Mouse (Mus musculus): ENCODE measurements at regions not wholly inside any gene's neighbourhood (a gene's known extent, or its start where the extent isn't known, plus 50 kb on each side); places are given as distances from the start of the nearest gene placed in this dataset.
A peak's percentile ranks its signal among the peaks of the same experiment; 100 is the strongest.

- TF ChIP-seq CTCF (IDR thresholded peaks at IDR 0.05; ENCODE audit: low read depth): no peak
- H3K9me3 ChIP-seq (ENCODE audit: low read length): no peaks in the 10 kb centered on the region
- H3K27me3 ChIP-seq (ENCODE audit: insufficient read depth, low read length): no peaks in the 10 kb centered on the region
- H3K4me1 ChIP-seq (ENCODE audit: insufficient read depth): no peaks in the 10 kb centered on the region
- ATAC-seq (no peak), DNase-seq (no peak)
- H3K9ac ChIP-seq: no peak overlapping the region
- H3K27ac ChIP-seq (ENCODE audit: low read depth, low read length): no peak overlapping the region
- no peak overlapping the region for H3K4me3 ChIP-seq (ENCODE audit: low read depth, low read length)
- no peaks in the 10 kb centered on the region for H3K36me3 ChIP-seq (ENCODE audit: insufficient read depth)
- H3K4me2 ChIP-seq (ENCODE audit: low read depth): no peak overlapping the region
Measured at GRCm38 (mm10) chr5:45049410-45049809, 249.9 kb upstream of the Ldb2 start.

- no peak overlapping the region for H3K4me2 ChIP-seq (ENCODE audit: low read depth)
- peak; percentile 38; the same call in 1 of the 2 replicates for ATAC-seq
- H3K27me3 ChIP-seq (ENCODE audit: insufficient read depth, low read length): no peaks in the 10 kb centered on the region
- no peaks in the 10 kb centered on the region for H3K4me1 ChIP-seq (ENCODE audit: insufficient read depth)
- H3K27ac ChIP-seq (ENCODE audit: low read depth, low read length): no peak overlapping the region
- WGBS: 66% methylated on average over 2 of the region's 2 CpGs
- H3K36me3 ChIP-seq (ENCODE audit: insufficient read depth): no peaks in the 10 kb centered on the region
- H3K9ac ChIP-seq: no peak overlapping the region
- no peaks in the 10 kb centered on the region for H3K9me3 ChIP-seq (ENCODE audit: low read length)
- TF ChIP-seq CTCF (IDR thresholded peaks at IDR 0.05; ENCODE audit: low read depth): no peak
- H3K4me3 ChIP-seq (ENCODE audit: low read depth, low read length): no peak overlapping the region
- DNase-seq: peak; percentile 24
Measured at GRCm38 (mm10) chr5:45042914-45043313, 243.4 kb upstream of the Ldb2 start.

DNA sequence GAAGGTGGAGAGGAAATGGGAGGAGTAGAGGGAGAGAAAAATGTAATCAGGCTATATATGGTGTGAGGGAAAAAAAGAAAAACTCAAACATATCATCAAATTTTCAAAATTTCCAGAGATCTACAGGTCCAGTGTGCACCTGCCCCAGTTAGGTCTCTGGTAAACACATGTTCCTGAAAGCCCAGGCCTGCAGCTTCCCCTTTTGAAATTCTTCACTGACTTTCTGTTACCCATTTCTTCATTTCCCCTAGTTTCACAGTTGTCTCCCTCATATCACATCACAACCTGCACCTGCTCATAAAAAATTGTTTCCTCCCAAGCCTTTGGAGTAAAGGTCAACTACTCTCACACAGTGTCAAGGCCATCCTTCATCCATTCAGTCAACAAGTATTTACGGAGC is 236.9 kb upstream of the Ldb2 start:
- H3K27ac ChIP-seq (ENCODE audit: low read depth, low read length): no peak overlapping the region
- ATAC-seq (no peak), DNase-seq (no peak)
- TF ChIP-seq CTCF (IDR thresholded peaks at IDR 0.05; ENCODE audit: low read depth): no peak
- H3K4me1 ChIP-seq (ENCODE audit: insufficient read depth): no peaks in the 10 kb centered on the region
- no peak overlapping the region for H3K4me3 ChIP-seq (ENCODE audit: low read depth, low read length)
- no peaks in the 10 kb centered on the region for H3K27me3 ChIP-seq (ENCODE audit: insufficient read depth, low read length)
- H3K9ac ChIP-seq: no peak overlapping the region
- no peaks in the 10 kb centered on the region for H3K9me3 ChIP-seq (ENCODE audit: low read length)
- no peaks in the 10 kb centered on the region for H3K36me3 ChIP-seq (ENCODE audit: insufficient read depth)
- H3K4me2 ChIP-seq (ENCODE audit: low read depth): no peak overlapping the region
- WGBS: 96% methylated on average over 1 of the region's 1 CpGs

DNA sequence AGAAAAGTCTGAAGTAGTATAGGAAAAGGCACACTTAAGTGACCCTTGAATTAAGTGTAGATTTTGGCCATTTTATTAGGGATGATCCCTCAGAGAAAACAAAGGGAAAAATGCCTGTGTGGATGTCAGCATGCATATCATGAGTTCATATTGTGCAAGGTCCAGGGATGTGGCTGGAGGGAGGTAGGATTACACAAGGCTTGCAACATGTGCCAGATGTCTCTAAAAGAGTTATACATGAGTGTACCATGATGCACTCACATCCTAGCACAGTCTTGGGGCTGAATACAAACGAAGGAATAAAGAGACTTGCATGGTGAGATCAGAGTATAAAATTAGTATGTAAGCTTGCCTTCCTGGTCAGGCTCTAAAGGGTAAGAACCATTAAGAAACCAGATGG is 233.7 kb upstream of the Ldb2 start:
- Histone ChIP-seq H3K4me3 (ENCODE audit: low read depth, low read length) (no peak overlapping the region), H3K36me3 (ENCODE audit: insufficient read depth) (no peaks in the 10 kb centered on the region), H3K9ac (no peak overlapping the region), H3K27ac (ENCODE audit: low read depth, low read length) (no peak overlapping the region), H3K27me3 (ENCODE audit: insufficient read depth, low read length) (no peaks in the 10 kb centered on the region), H3K4me1 (ENCODE audit: insufficient read depth) (no peaks in the 10 kb centered on the region), H3K4me2 (ENCODE audit: low read depth) (no peak overlapping the region), H3K9me3 (ENCODE audit: low read length) (no peaks in the 10 kb centered on the region)
- DNase-seq (no peak), ATAC-seq (no peak)
- TF ChIP-seq CTCF (IDR thresholded peaks at IDR 0.05; ENCODE audit: low read depth): no peak
- WGBS: 88% methylated on average over 1 of the region's 1 CpGs

DNA sequence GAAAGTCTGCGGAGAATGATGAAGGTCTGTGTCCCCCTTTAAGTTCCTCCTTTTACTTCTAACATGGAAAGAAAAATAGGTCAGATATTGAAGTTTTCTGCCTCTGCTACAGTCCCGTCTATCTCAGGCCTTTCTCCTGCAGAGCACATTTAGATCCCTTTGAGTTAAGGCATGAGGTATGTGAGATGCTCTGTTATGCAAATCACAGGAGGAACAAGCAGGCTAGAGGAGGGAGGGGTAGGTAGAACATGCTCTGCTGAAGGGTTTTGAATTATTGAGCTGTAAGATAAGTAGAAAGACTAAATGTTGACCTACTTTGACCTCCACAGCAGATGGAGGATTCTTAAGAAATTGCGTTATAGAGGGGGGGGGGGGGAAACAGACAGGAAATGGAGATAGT is 228.4 kb upstream of the Ldb2 start:
- Histone ChIP-seq H3K36me3 (ENCODE audit: insufficient read depth) (no peaks in the 10 kb centered on the region), H3K4me3 (ENCODE audit: low read depth, low read length) (no peak overlapping the region), H3K27me3 (ENCODE audit: insufficient read depth, low read length) (no peaks in the 10 kb centered on the region), H3K9me3 (ENCODE audit: low read length) (no peaks in the 10 kb centered on the region), H3K4me2 (ENCODE audit: low read depth) (no peak overlapping the region), H3K4me1 (ENCODE audit: insufficient read depth) (0 out of 2 replicates have a peak, but pooled peaks cover 11% of the 10 kb centered on the region), H3K27ac (ENCODE audit: low read depth, low read length) (no peak overlapping the region), H3K9ac (no peak overlapping the region)
- no peak for TF ChIP-seq CTCF (IDR thresholded peaks at IDR 0.05; ENCODE audit: low read depth)
- 35% methylated on average over 3 of the region's 3 CpGs for WGBS
- no peak for ATAC-seq
- no peak for DNase-seq

DNA sequence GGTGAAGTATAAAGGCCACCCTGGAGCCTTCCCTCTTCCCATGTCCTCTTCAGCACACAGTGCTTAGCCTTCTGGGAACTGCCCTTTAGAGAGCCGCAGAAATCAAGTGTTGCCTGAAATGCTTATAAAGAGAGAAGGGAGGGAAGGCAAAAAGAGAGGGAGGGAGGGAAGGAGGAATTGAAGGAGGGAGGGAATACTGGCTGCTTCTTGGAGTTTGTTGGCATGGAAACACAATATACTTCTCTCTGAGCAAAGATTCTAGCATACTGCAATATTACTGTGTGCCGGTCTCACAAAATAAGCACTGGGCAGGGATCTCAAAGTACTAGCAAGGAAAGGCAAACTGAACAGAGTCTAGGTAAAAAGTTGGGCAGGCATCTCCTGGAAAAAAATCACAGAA is 225.9 kb upstream of the Ldb2 start:
- Histone ChIP-seq H3K36me3 (ENCODE audit: insufficient read depth) (no peaks in the 10 kb centered on the region), H3K9ac (no peak overlapping the region), H3K4me3 (ENCODE audit: low read depth, low read length) (no peak overlapping the region), H3K4me2 (ENCODE audit: low read depth) (no peak overlapping the region), H3K27ac (ENCODE audit: low read depth, low read length) (0 out of 2 replicates have a peak overlapping the region, but pooled peaks have one; percentile 45), H3K27me3 (ENCODE audit: insufficient read depth, low read length) (no peaks in the 10 kb centered on the region), H3K9me3 (ENCODE audit: low read length) (no peaks in the 10 kb centered on the region), H3K4me1 (ENCODE audit: insufficient read depth) (0 out of 2 replicates have a peak, but pooled peaks cover 11% of the 10 kb centered on the region)
- peak; percentile 94 for ATAC-seq
- DNase-seq: peak; percentile 35
- TF ChIP-seq CTCF (IDR thresholded peaks at IDR 0.05; ENCODE audit: low read depth): no peak
- WGBS: 45% methylated on average over 2 of the region's 2 CpGs

DNA sequence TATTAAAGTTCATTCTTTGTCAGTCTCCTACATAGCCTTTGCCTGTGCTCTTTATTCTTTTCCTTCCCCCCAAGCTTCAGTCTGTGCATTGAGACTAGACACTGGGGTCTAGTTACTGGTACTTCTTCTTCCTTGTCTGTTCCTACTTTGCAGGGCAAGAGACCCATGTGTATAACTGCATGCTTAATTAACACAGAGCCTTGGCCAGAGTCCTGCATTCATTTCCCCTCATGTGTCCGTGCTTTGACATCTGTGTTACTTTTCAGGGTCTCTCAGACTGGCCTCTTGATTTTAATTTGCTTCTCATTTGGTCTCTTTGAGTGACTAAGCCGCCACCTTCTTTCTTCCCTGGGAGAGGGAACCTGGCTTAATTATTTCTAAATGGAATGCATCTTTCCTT is 208.4 kb upstream of the Ldb2 start:
- no peak overlapping the region for H3K9ac ChIP-seq
- ATAC-seq (peak; percentile 45; the same call in 1 of the 2 replicates), DNase-seq (peak; percentile 59)
- H3K36me3 ChIP-seq (ENCODE audit: insufficient read depth): no peaks in the 10 kb centered on the region
- no peak overlapping the region for H3K4me2 ChIP-seq (ENCODE audit: low read depth)
- no peaks in the 10 kb centered on the region for H3K27me3 ChIP-seq (ENCODE audit: insufficient read depth, low read length)
- H3K27ac ChIP-seq (ENCODE audit: low read depth, low read length): no peak overlapping the region
- H3K4me1 ChIP-seq (ENCODE audit: insufficient read depth): no peaks in the 10 kb centered on the region
- H3K9me3 ChIP-seq (ENCODE audit: low read length): no peaks in the 10 kb centered on the region
- 5% methylated on average over 2 of the region's 2 CpGs for WGBS
- no peak overlapping the region for H3K4me3 ChIP-seq (ENCODE audit: low read depth, low read length)
- no peak for TF ChIP-seq CTCF (IDR thresholded peaks at IDR 0.05; ENCODE audit: low read depth)

- no peak for TF ChIP-seq CTCF (IDR thresholded peaks at IDR 0.05; ENCODE audit: low read depth)
- no peaks in the 10 kb centered on the region for H3K27me3 ChIP-seq (ENCODE audit: insufficient read depth, low read length)
- H3K4me2 ChIP-seq (ENCODE audit: low read depth): no peak overlapping the region
- no peaks in the 10 kb centered on the region for H3K4me1 ChIP-seq (ENCODE audit: insufficient read depth)
- no peak overlapping the region for H3K4me3 ChIP-seq (ENCODE audit: low read depth, low read length)
- no peaks in the 10 kb centered on the region for H3K9me3 ChIP-seq (ENCODE audit: low read length)
- no peaks in the 10 kb centered on the region for H3K36me3 ChIP-seq (ENCODE audit: insufficient read depth)
- no peak overlapping the region for H3K27ac ChIP-seq (ENCODE audit: low read depth, low read length)
- DNase-seq: no peak
- ATAC-seq: no peak
- no peak overlapping the region for H3K9ac ChIP-seq
Measured at GRCm38 (mm10) chr5:45000996-45001395, 201.5 kb upstream of the Ldb2 start.
